Mouse (Mus musculus) G1E (cell line): ENCODE results near the gene Tmc8.

Source experiments
- CTCF ChIP-seq: IDR thresholded peaks from 2 replicates; pipeline ENCODE4 v1.5.1; 2012; ENCODE audit warnings: low read depth, low read length, inconsistent platforms, mixed read lengths
- POLR2AphosphoS5 ChIP-seq: IDR thresholded peaks from 2 replicates; pipeline ENCODE4 v1.6.1; 2012; ENCODE audit warnings: low read depth, low read length, inconsistent platforms; ENCODE audit not compliant: insufficient replicate concordance
- TAL1 ChIP-seq: conservative IDR thresholded peaks from 2 replicates; pipeline ENCODE4 v1.6.1; 2012; ENCODE audit warnings: low read depth, low read length, inconsistent platforms, mixed read lengths

DNA sequence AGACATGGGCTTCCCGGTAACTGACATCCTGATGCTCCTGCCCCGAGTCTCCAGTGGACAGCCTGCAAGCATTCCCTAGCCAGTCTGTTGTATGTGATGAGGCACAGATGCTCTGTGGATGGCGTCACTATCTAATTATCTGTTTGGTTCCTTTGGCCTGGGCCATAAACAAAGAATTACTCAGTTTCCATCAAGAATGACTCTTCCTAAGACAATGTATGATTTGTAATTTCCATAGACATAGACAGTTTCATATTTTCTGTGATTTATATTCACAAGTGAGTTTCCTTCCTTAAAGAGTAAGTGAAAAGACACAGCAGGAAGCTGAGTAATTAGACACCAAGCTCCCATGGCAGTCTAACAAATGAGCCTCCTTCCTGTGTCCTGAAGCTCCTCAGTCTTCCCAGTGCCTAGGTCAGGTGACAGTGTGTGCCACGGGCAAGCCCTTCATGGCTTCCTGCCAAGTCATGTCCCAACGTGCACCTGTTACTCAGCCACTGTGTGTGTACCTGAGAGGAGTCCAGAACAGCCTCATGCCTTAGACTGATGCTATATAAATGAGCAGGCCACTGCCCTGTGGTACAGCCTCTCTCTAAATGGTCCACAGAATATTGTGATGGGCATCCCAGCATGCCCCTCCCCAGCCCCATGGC is 45.7 kb upstream of the Tmc8 start:
- TF ChIP-seq TAL1 (no peak), CTCF (no peak), POLR2AphosphoS5 (no peak)
